Mouse (Mus musculus): ENCODE results near the gene Col25a1.

The Col25a1 gene

DNA sequence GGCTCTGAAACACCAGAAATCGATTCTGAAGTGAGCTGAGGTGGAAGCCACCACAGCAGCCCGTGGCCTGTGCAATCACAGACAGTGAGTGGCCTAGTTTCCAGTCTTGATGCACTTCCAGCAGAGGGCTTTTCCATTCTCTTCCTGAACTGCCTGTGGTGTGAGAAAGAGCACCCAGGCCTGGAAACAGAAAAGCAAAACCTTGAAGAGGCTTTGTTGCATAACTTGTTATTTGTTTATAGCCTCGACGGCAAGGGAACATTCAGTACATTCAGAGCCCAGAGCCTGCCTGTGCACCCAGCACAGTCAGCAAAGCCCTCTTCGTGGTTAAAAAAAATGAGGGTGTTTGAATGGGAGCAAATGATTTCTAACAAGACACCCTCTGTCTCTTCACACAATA is 502.6 kb downstream of the Col25a1 start:
- in situ Hi-C loops (cut with MboI; ENCODE audit: unreplicated experiment in 2 of 2) = no loop called here

DNA sequence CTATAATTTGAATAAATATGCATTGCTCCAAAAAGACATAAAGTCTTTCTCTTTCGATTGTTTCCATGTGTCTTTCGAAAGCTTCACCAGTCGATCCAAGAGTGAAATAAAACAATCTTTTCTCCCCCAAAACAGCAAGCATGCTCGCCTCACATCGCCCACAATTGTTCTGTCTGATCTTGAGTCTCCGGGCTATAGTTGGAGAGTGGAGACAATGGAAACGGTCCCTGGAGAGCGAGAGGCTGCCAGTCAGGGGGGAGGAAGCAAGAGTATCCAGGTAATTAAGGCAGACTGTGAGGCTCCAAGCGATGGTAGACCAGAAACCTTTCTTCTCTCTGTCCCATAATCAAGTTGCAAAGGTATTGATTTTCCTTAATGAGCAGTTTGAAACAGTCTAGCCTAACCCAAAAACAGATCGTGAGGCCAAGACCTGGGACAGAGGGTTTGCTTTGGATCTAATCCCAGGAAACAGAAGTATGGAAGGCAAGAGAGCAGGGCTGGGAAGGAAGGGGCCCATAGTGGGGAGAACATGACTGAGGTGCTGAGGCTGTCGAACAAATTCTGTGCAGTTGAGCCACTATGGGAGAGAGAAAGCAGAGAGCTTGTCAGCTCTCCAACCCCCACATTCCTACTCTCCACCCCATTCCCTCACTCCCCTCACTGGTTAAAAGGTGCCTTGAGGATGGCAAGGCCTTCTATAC is 515.0 kb downstream of the Col25a1 start:
- in situ Hi-C loops (cut with MboI; ENCODE audit: unreplicated experiment in 2 of 2) = no loop called here

All from v-Abl transformed pro-B cells (cell line).